Mouse (Mus musculus): Measurements from ENCODE around the gene Csf2rb. TPM values are rescaled to one million over a fixed set of nuclear protein-coding genes. Genes with fewer than 3 reads are reported as not detected.
"Not testable (repeated sequence)": the region's sequence is repeated elsewhere in the genome, so short reads cannot be mapped to it uniquely, and the experiment has no call there.

Csf2rb gene
- polyA plus RNA-seq, 1 experiment from 2014 or later: 7.8 TPM

DNA sequence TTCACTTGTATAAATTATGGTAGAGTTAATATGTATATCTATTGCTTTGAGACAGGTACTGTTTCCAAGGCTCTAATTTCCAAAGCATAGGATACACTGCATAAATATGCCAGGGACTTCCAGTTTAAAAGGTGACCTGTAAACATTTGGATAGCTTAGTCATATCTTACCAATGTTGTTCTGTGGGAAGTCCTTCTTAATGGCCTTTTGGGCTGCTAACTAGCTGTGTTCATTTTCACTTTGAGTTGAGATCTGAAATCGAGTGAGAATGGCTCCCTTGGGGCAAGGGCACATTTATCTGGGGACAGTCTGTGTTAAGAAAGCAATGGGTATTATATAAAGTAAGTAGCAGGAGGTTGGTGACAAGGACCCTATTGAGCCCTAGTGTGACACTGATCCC is 2.2 kb upstream of the Csf2rb start:
- Histone ChIP-seq H3K27ac (ENCODE audit: low read length) (no peak overlapping the region), H3K4me1 (ENCODE audit: insufficient read depth, low read depth, low read length) (no peaks in the 10 kb centered on the region), H3K9me3 (ENCODE audit: low read length) (no peaks in the 10 kb centered on the region), H3K9ac (replicated peaks; ENCODE audit: low read depth) (no peak overlapping the region), H3K4me3 (ENCODE audit: low read depth, low read length) (no peak overlapping the region), H3K36me3 (ENCODE audit: insufficient read depth, low read length) (no peaks in the 10 kb centered on the region), H3K4me2 (replicated peaks; ENCODE audit: low read depth, low read length) (no peak overlapping the region), H3K27me3 (replicated peaks; ENCODE audit: insufficient read depth, low read length) (no peaks in the 10 kb centered on the region)
- DNase-seq (ENCODE audit: low spot score): no peak
- no peak for TF ChIP-seq EP300 (IDR thresholded peaks at IDR 0.05)
- no peak for TF ChIP-seq CTCF (IDR thresholded peaks at IDR 0.05)
- 68% methylated on average over 1 of the region's 1 CpGs for WGBS
- no peak for ATAC-seq

DNA sequence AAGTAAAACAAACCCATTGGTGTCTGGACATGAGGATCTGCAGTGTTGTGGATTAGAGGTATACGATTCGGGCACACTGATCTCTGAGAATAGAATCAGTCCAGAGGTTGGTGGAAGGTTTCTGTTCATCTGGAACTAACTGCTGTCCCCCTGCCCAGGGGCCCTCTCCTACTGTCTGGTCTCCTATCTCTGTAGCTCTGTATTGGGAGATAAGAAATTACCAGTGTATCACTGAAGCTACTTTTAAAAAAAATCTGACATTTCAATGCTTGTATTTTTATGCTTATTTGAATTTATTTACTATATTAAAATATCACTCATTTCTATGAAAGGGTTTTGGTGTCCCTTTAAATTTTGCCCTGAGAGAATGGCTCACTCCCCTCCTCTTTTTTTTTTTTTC is 1.3 kb upstream of the Csf2rb start:
- no peak for DNase-seq (ENCODE audit: low spot score)
- Histone ChIP-seq H3K4me2 (replicated peaks; ENCODE audit: low read depth, low read length) (no peak overlapping the region), H3K36me3 (ENCODE audit: insufficient read depth, low read length) (no peaks in the 10 kb centered on the region), H3K4me1 (ENCODE audit: insufficient read depth, low read depth, low read length) (no peaks in the 10 kb centered on the region), H3K9ac (replicated peaks; ENCODE audit: low read depth) (no peak overlapping the region), H3K27ac (ENCODE audit: low read length) (no peak overlapping the region), H3K4me3 (ENCODE audit: low read depth, low read length) (no peak overlapping the region), H3K27me3 (replicated peaks; ENCODE audit: insufficient read depth, low read length) (no peaks in the 10 kb centered on the region), H3K9me3 (ENCODE audit: low read length) (no peaks in the 10 kb centered on the region)
- no peak for TF ChIP-seq EP300 (IDR thresholded peaks at IDR 0.05)
- no peak for TF ChIP-seq CTCF (IDR thresholded peaks at IDR 0.05)
- WGBS: 90% methylated on average over 2 of the region's 2 CpGs
- ATAC-seq: no peak

DNA sequence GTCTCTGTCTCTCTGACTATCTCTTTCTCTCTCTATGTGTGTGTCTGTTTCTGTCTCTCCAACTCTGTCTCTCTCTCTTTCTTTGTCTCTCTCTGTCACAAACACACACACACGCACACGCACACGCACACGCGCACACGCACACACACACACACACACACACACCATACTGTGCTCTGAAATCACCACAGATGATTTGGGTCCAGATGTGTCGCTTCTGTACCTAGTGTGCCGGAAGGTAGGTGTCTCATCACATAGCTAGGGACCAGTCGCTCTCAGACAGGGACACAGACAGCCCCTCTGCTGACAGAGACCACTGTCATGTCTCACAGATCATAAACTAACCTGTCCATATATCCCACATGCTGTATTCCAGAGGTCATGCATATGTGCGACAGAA is 1.2 kb downstream of the Csf2rb start:
- DNase-seq (ENCODE audit: low spot score): no peak
- H3K4me3 ChIP-seq (ENCODE audit: low read depth, low read length): peak overlapping the region; percentile 14; the same call in 1 of the 2 replicates
- 88% methylated on average over 10 of the region's 10 CpGs for whole genome bisulfite sequencing

DNA sequence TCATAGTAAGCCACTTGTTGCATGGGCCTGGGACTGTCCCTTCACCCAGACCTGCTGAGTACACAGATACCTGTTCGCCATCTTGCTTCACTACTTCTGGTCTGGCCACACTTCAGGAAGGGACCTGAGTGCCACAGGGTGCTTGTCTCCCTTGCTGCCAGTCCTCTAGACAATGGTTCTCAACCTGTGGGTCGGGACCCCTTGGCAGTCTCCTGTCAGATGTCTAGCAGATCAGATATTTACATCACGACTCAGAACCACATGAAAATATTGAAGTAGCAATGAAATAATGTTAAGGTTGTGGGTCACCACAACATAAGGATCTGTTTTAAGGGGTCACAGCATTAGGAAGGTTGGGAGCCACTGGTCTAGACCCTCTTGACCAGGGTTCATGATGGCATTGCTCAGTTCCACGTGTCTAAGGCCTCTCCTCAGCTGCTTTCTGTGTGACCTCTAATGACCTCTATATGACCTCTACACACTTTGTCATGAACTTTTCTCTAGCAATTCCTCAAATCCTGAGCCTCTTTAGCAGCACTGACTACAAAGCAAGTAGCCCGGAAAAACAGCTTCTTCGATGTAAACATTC is 2.3 kb downstream of the Csf2rb start:
- H3K9me3 ChIP-seq (ENCODE audit: low read length); H3K9ac ChIP-seq (replicated peaks; ENCODE audit: low read depth): not testable (repeated sequence)
- 65% methylated on average over 6 of the region's 6 CpGs for WGBS

More for the DNA sequence above, 1.2 kb downstream of the Csf2rb start:
- H3K4me2 ChIP-seq (replicated peaks; ENCODE audit: low read depth, low read length): 0 out of 2 replicates have a peak overlapping the region, but pooled peaks have one; percentile 6
- H3K27me3 ChIP-seq (replicated peaks; ENCODE audit: insufficient read depth, low read length): no peaks in the 10 kb centered on the region
- no peaks in the 10 kb centered on the region for H3K4me1 ChIP-seq (ENCODE audit: insufficient read depth, low read depth, low read length)
- ATAC-seq: no peak
- H3K9me3 ChIP-seq (ENCODE audit: low read length): no peaks in the 10 kb centered on the region
- no peak overlapping the region for H3K27ac ChIP-seq (ENCODE audit: low read length)
- H3K36me3 ChIP-seq (ENCODE audit: insufficient read depth, low read length): no peaks in the 10 kb centered on the region
- H3K9ac ChIP-seq (replicated peaks; ENCODE audit: low read depth): no peak overlapping the region
- TF ChIP-seq EP300 (IDR thresholded peaks at IDR 0.05) (no peak), CTCF (IDR thresholded peaks at IDR 0.05) (no peak)

DNA sequence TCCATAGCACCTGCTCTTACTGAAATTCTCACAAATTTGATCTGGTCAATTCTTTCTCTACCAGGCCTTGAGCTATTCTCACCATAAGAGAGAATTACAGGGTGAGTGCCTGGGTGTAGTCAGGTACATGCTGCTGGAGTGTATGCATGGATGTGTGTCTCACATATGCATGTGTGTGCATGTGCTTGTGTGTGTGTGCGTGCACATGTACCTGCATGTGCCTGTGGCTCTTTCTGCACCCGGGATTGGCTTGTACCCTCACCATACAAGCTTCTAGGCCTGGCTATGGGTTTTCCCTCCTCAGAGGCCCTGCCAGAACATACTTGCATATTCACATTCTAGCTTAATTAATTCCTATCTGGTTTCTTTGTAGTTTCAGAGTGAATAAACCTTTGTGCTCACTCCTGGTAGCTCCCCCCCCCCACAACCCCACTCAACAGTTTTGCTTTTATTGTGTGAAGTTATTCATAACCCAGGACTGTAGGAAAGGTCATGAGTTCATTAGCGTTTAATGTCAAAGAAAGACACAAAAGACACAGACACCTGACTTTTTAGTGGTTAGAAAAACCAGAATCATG is 3.1 kb downstream of the Csf2rb start:
- Histone ChIP-seq H3K36me3 (ENCODE audit: insufficient read depth, low read length) (no peaks in the 10 kb centered on the region), H3K4me1 (ENCODE audit: insufficient read depth, low read depth, low read length) (no peaks in the 10 kb centered on the region), H3K27ac (ENCODE audit: low read length) (no peak overlapping the region), H3K4me2 (replicated peaks; ENCODE audit: low read depth, low read length) (no peak overlapping the region), H3K9ac (replicated peaks; ENCODE audit: low read depth) (no peak overlapping the region), H3K4me3 (ENCODE audit: low read depth, low read length) (no peak overlapping the region), H3K9me3 (ENCODE audit: low read length) (no peaks in the 10 kb centered on the region), H3K27me3 (replicated peaks; ENCODE audit: insufficient read depth, low read length) (no peaks in the 10 kb centered on the region)
- DNase-seq (ENCODE audit: low spot score) (no peak), ATAC-seq (no peak)
- TF ChIP-seq CTCF (IDR thresholded peaks at IDR 0.05): no peak
- 81% methylated on average over 3 of the region's 3 CpGs for WGBS

More for the DNA sequence above, 2.3 kb downstream of the Csf2rb start:
- H3K27me3 ChIP-seq (replicated peaks; ENCODE audit: insufficient read depth, low read length); ATAC-seq; H3K27ac ChIP-seq (ENCODE audit: low read length); H3K36me3 ChIP-seq (ENCODE audit: insufficient read depth, low read length); DNase-seq (ENCODE audit: low spot score); H3K4me3 ChIP-seq (ENCODE audit: low read depth, low read length); H3K4me2 ChIP-seq (replicated peaks; ENCODE audit: low read depth, low read length); H3K4me1 ChIP-seq (ENCODE audit: insufficient read depth, low read depth, low read length): not testable (repeated sequence)

DNA sequence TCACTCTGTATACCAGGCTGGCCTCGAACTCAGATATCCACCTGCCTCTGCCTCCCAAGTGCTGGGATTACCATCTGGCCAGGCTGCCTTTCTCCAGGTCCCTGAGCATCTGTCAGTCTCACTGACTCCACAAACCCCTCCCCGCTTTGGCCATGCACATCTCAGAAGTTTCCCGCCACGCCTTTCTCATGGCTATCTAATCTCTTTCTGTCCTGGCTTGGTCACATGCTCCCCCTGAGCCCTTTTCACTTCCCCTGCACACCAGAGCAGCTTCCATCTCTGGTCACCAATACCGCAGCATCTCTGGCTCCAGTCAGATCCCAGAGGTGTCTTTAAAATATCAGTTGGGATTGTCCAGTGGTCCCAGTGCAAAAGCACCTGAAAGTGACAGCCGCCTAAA is 4.4 kb downstream of the Csf2rb start:
- DNase-seq (ENCODE audit: low spot score); H3K9me3 ChIP-seq (ENCODE audit: low read length); H3K4me2 ChIP-seq (replicated peaks; ENCODE audit: low read depth, low read length); H3K4me1 ChIP-seq (ENCODE audit: insufficient read depth, low read depth, low read length); H3K4me3 ChIP-seq (ENCODE audit: low read depth, low read length); H3K36me3 ChIP-seq (ENCODE audit: insufficient read depth, low read length); ATAC-seq; H3K9ac ChIP-seq (replicated peaks; ENCODE audit: low read depth); H3K27ac ChIP-seq (ENCODE audit: low read length); H3K27me3 ChIP-seq (replicated peaks; ENCODE audit: insufficient read depth, low read length): not testable (repeated sequence)
- WGBS: 67% methylated on average over 6 of the region's 6 CpGs

DNA sequence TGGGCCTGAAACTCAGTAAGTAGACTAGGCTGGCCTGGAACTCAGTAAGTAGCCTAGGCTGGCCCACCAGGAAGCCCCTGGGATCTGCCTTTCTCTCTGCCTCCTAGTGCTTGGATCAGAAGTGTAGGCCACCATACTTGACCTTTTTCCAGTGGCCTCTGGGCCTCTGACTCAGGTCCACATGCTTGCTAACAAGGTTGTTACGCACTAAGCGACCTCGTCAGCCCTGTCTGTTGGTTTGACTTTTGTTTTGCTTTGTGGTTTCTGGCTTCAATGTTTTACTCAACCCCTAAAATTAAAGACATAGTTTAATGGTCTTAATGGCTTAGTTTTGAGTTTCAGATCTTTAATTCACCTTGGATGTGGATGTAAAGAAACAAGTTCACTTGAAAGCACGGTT is 5.2 kb downstream of the Csf2rb start:
- no peak overlapping the region for H3K4me2 ChIP-seq (replicated peaks; ENCODE audit: low read depth, low read length)
- no peaks in the 10 kb centered on the region for H3K9me3 ChIP-seq (ENCODE audit: low read length)
- no peak overlapping the region for H3K9ac ChIP-seq (replicated peaks; ENCODE audit: low read depth)
- no peaks in the 10 kb centered on the region for H3K36me3 ChIP-seq (ENCODE audit: insufficient read depth, low read length)
- H3K4me1 ChIP-seq (ENCODE audit: insufficient read depth, low read depth, low read length): no peaks in the 10 kb centered on the region
- 71% methylated on average over 4 of the region's 4 CpGs for WGBS
- no peaks in the 10 kb centered on the region for H3K27me3 ChIP-seq (replicated peaks; ENCODE audit: insufficient read depth, low read length)
- DNase-seq (ENCODE audit: low spot score) (no peak), ATAC-seq (no peak)
- no peak overlapping the region for H3K4me3 ChIP-seq (ENCODE audit: low read depth, low read length)
- H3K27ac ChIP-seq (ENCODE audit: low read length): no peak overlapping the region
- TF ChIP-seq CTCF (IDR thresholded peaks at IDR 0.05) (no peak), EP300 (IDR thresholded peaks at IDR 0.05) (no peak)

All from lung, postnatal 0 days (tissue).